Mouse (Mus musculus): ENCODE measurements at regions not wholly inside any gene's neighbourhood (a gene's known extent, or its start where the extent isn't known, plus 50 kb on each side); places are given as distances from the start of the nearest gene placed in this dataset.

GRCm38 (mm10) chr10:119395048-119395447 is 58.6 kb upstream of the Grip1 start:
- no peak for ATAC-seq
- H3K27me3 ChIP-seq (replicated peaks; ENCODE audit: control insufficient read depth, insufficient read depth, low read length): no peaks in the 10 kb centered on the region
- 81% methylated on average over 5 of the region's 5 CpGs for WGBS

GRCm38 (mm10) chr10:119387924-119388323 is 65.7 kb upstream of the Grip1 start:
- Histone ChIP-seq H3K9me3 (ENCODE audit: control insufficient read depth) (no peaks in the 10 kb centered on the region), H3K36me3 (ENCODE audit: control insufficient read depth, insufficient read depth) (no peaks in the 10 kb centered on the region), H3K9ac (ENCODE audit: low read depth, low read length) (no peak overlapping the region), H3K27me3 (replicated peaks; ENCODE audit: control insufficient read depth, insufficient read depth, low read length) (no peaks in the 10 kb centered on the region), H3K4me1 (replicated peaks; ENCODE audit: control insufficient read depth, insufficient read depth, low read length) (no peaks in the 10 kb centered on the region), H3K4me2 (replicated peaks; ENCODE audit: low read depth) (no peak overlapping the region), H3K4me3 (ENCODE audit: low read depth, low read length) (no peak overlapping the region), H3K27ac (ENCODE audit: low read depth, low read length) (no peak overlapping the region)
- TF ChIP-seq CTCF (IDR thresholded peaks at IDR 0.05; ENCODE audit: low read depth): no peak
- 89% methylated on average over 3 of the region's 3 CpGs for WGBS
- ATAC-seq: no peak

More at GRCm38 (mm10) chr10:119395048-119395447, 58.6 kb upstream of the Grip1 start:
- Histone ChIP-seq H3K9ac (ENCODE audit: low read depth, low read length) (no peak overlapping the region), H3K9me3 (ENCODE audit: control insufficient read depth) (no peaks in the 10 kb centered on the region), H3K4me1 (replicated peaks; ENCODE audit: control insufficient read depth, insufficient read depth, low read length) (no peaks in the 10 kb centered on the region), H3K27ac (ENCODE audit: low read depth, low read length) (no peak overlapping the region), H3K4me2 (replicated peaks; ENCODE audit: low read depth) (no peak overlapping the region), H3K4me3 (ENCODE audit: low read depth, low read length) (no peak overlapping the region), H3K36me3 (ENCODE audit: control insufficient read depth, insufficient read depth) (no peaks in the 10 kb centered on the region)
- no peak for TF ChIP-seq CTCF (IDR thresholded peaks at IDR 0.05; ENCODE audit: low read depth)

GRCm38 (mm10) chr10:119382257-119382656 is 71.4 kb upstream of the Grip1 start:
- H3K4me1 ChIP-seq (replicated peaks; ENCODE audit: control insufficient read depth, insufficient read depth, low read length): no peaks in the 10 kb centered on the region
- no peak overlapping the region for H3K4me3 ChIP-seq (ENCODE audit: low read depth, low read length)
- H3K9ac ChIP-seq (ENCODE audit: low read depth, low read length): no peak overlapping the region
- no peak overlapping the region for H3K27ac ChIP-seq (ENCODE audit: low read depth, low read length)
- H3K9me3 ChIP-seq (ENCODE audit: control insufficient read depth): no peaks in the 10 kb centered on the region
- no peak for TF ChIP-seq CTCF (IDR thresholded peaks at IDR 0.05; ENCODE audit: low read depth)
- H3K27me3 ChIP-seq (replicated peaks; ENCODE audit: control insufficient read depth, insufficient read depth, low read length): no peaks in the 10 kb centered on the region
- WGBS: 76% methylated on average over 11 of the region's 11 CpGs
- no peak for ATAC-seq
- H3K36me3 ChIP-seq (ENCODE audit: control insufficient read depth, insufficient read depth): no peaks in the 10 kb centered on the region
- H3K4me2 ChIP-seq (replicated peaks; ENCODE audit: low read depth): no peak overlapping the region

GRCm38 (mm10) chr10:119368566-119368965 is 85.1 kb upstream of the Grip1 start:
- no peak for TF ChIP-seq CTCF (IDR thresholded peaks at IDR 0.05; ENCODE audit: low read depth)
- Histone ChIP-seq H3K9ac (ENCODE audit: low read depth, low read length) (no peak overlapping the region), H3K36me3 (ENCODE audit: control insufficient read depth, insufficient read depth) (no peaks in the 10 kb centered on the region), H3K4me1 (replicated peaks; ENCODE audit: control insufficient read depth, insufficient read depth, low read length) (no peaks in the 10 kb centered on the region), H3K4me3 (ENCODE audit: low read depth, low read length) (no peak overlapping the region), H3K9me3 (ENCODE audit: control insufficient read depth) (no peaks in the 10 kb centered on the region), H3K4me2 (replicated peaks; ENCODE audit: low read depth) (no peak overlapping the region), H3K27me3 (replicated peaks; ENCODE audit: control insufficient read depth, insufficient read depth, low read length) (no peaks in the 10 kb centered on the region), H3K27ac (ENCODE audit: low read depth, low read length) (no peak overlapping the region)
- WGBS: 47% methylated on average over 5 of the region's 5 CpGs
- ATAC-seq: no peak

GRCm38 (mm10) chr10:119363616-119364015 is 90.0 kb upstream of the Grip1 start:
- H3K9ac ChIP-seq (ENCODE audit: low read depth, low read length): no peak overlapping the region
- no peak overlapping the region for H3K4me3 ChIP-seq (ENCODE audit: low read depth, low read length)
- H3K27ac ChIP-seq (ENCODE audit: low read depth, low read length): no peak overlapping the region
- H3K9me3 ChIP-seq (ENCODE audit: control insufficient read depth): no peaks in the 10 kb centered on the region
- no peaks in the 10 kb centered on the region for H3K4me1 ChIP-seq (replicated peaks; ENCODE audit: control insufficient read depth, insufficient read depth, low read length)
- no peaks in the 10 kb centered on the region for H3K36me3 ChIP-seq (ENCODE audit: control insufficient read depth, insufficient read depth)
- no peaks in the 10 kb centered on the region; the same call in 1 of the 2 replicates for H3K27me3 ChIP-seq (replicated peaks; ENCODE audit: control insufficient read depth, insufficient read depth, low read length)
- WGBS: 46% methylated on average over 3 of the region's 3 CpGs
- TF ChIP-seq CTCF (IDR thresholded peaks at IDR 0.05; ENCODE audit: low read depth): peak; percentile 71
- H3K4me2 ChIP-seq (replicated peaks; ENCODE audit: low read depth): no peak overlapping the region
- no peak for ATAC-seq

- no peak for TF ChIP-seq CTCF (IDR thresholded peaks at IDR 0.05; ENCODE audit: low read depth)
- no peaks in the 10 kb centered on the region for H3K36me3 ChIP-seq (ENCODE audit: control insufficient read depth, insufficient read depth)
- ATAC-seq: no peak
- no peak overlapping the region for H3K4me3 ChIP-seq (ENCODE audit: low read depth, low read length)
- no peak overlapping the region for H3K27ac ChIP-seq (ENCODE audit: low read depth, low read length)
- H3K27me3 ChIP-seq (replicated peaks; ENCODE audit: control insufficient read depth, insufficient read depth, low read length): no peaks in the 10 kb centered on the region; the same call in 1 of the 2 replicates
- H3K9ac ChIP-seq (ENCODE audit: low read depth, low read length): no peak overlapping the region
- WGBS: 53% methylated on average over 7 of the region's 7 CpGs
- no peak overlapping the region for H3K4me2 ChIP-seq (replicated peaks; ENCODE audit: low read depth)
- no peaks in the 10 kb centered on the region for H3K4me1 ChIP-seq (replicated peaks; ENCODE audit: control insufficient read depth, insufficient read depth, low read length)
- no peaks in the 10 kb centered on the region for H3K9me3 ChIP-seq (ENCODE audit: control insufficient read depth)
Measured at GRCm38 (mm10) chr10:119358730-119359292, 94.8 kb upstream of the Grip1 start.

Measured in intestine, postnatal 0 days (tissue).